Mouse (Mus musculus) adrenal gland, adult 8-10 months (tissue): ENCODE data around the gene Tlx2. TPM values are rescaled to one million over a fixed set of nuclear protein-coding genes. Genes with fewer than 3 reads are reported as not detected.

ENCODE experiments used
- DNase-seq: peaks from one replicate; pipeline ENCODE4 v3.0.0; 2022
- microRNA-seq, 2 experiments: library from miRNA; unstranded; fragments of <30 nt; microRNA quantifications; one replicate each; pipeline ENCODE4 v1.2.0; 2022
- total RNA-seq, 4 experiments: library from RNA; stranded (reverse); gene quantifications; 2 replicates each; pipeline ENCODE4 v1.2.4; 2022

The Tlx2 gene
- total RNA-seq, 4 experiments from 2014 or later, result 7.9 to 19.1 (median 13.3) TPM

DNA sequence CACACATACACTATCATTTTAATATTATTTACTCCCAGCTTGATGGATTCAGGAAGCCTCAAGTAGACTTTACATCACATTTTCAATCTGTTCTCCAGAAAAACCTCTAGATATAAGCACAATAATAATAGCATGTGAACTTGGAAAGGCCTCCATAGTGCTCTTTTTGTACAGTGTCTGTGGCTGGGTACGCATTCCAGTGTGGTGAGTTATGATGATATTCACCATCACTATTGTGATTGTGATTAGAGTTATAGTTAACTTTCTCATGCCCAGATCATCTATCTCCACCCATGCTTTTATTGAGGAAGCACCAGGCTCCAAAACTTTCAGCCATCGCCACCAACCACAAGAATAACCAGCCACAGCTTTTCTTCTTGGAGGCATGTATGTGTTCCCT lies 46.3 kb downstream of the Tlx2 start:
- DNase-seq, result no peak

DNA sequence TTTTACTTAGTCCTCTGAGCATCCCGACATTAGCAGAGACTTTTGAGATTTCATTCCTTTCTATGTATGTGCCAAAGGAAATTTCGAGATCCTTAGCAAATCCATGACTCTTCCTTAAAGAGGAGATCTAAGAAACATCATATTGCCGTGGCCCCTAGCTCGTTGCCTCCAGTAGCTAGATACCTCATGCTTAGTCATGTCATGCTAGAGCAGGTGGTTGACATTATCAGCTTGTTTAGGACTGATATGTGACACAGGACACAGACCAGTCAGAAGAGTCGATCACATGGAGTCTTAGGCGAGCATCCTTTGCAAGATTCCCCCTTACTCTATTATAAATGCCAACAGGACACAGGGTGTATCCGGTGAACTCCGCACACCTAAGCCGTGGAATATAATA lies 47.1 kb downstream of the Tlx2 start:
- DNase-seq, result no peak

DNA sequence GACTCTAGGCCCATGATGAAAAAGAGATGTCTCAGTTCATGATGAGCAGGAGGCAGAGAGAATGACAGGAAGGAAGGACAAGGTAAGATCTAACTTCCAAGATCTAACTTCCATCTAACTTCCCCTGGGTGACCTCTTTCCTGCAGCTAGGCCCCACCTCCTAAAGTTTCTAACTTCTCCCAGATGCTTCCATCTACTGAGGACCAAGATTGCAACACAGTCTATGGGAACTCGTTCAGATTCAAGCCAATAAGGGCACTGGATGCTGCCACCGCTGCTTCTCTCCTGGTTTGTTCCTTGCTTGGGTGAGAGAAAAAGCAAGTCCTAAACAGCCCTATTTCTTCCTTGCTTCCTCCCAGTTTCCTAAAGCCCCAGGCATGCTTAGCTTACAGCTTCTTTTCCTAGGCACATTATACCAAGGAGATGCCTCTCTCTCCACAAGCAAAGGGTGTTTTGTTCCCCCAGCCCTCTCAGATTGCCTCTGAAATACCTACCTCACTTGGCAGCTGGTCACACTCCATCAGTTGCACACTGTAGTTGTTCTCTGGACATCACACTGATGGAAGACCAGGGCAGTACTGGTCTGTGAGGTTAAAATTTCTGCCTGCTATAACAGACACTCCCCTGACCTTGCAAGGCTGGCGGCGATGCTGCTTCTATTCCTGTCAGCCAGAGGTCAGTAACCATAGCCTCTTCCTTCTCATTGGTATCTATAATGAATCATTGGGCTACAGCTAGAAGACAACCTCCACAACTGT lies 49.1 kb downstream of the Tlx2 start:
- DNase-seq, result no peak

DNA sequence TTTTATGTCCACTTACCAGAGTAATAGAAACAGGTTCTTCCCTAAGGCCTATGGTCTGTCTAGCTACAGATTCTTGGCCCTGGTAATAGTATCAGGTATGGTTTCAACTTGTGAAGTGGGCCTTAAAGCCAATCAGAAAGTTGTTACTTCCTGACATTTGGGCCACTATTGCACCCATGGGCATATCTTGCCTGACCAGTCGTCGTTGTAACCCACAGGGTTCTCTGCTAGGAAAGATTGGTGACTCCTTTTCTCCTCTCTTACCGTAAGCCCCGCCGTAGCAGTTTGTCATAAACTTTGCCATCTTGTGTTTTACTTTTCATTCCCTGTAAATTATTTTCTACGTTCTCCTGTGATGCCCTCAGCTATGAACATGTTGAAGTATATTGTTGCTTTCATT lies 50.0 kb downstream of the Tlx2 start:
- no peak for DNase-seq

DNA sequence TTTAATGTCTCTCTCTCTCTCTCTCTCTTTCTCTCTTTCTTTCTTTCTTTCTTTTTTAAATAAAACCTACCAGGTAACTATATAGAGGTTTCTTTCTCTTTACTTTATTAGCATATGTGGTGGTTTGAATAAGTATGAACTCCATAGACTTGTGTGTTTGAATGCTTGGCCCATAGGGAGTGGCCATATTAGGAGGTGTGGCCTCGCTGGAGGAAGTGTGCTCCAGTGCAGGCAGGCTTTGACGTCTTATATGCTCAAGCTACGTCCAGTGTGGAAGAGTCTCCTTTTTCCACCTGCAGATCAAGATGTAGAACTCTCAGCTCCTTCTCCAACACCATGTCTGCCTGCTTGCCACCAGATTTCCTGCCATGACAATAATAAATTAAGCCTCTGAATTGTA lies 51.0 kb downstream of the Tlx2 start:
- DNase-seq, result no peak

Small RNA genes within 50 kb of the gene (microRNA-seq; reads per million reads assigned to microRNA genes)
- gene Mir3470a, result 0 reads per million in 2 experiments
- gene Mir7040, result 0 to 0.17 reads per million in 2 experiments

Other genes with a start within 250 kb of the Tlx2 start
- gene Sema4f, start 130.5 kb downstream of the Tlx2 start, total RNA-seq, result 1 to 10 TPM in 3 of 4 experiments, under 1 TPM in 1; 0.96 to 2.5 (median 1.4) TPM
- not detected for gene M1ap, start 123.4 kb downstream of the Tlx2 start, total RNA-seq
- 10 to 100 TPM; 12.7 to 13.8 (median 13.4) TPM for gene Dok1, start 36.8 kb downstream of the Tlx2 start, total RNA-seq
- 1 to 10 TPM; 2.2 to 4.8 (median 4.1) TPM for gene Loxl3, start 36.1 kb downstream of the Tlx2 start, total RNA-seq
- 100 to 1,000 TPM; 184 to 207 (median 192) TPM for gene Aup1, start 15.8 kb downstream of the Tlx2 start, total RNA-seq
- 10 to 100 TPM; 50.7 to 69.4 (median 61.0) TPM for gene Htra2, start 15.0 kb downstream of the Tlx2 start, total RNA-seq
- gene Dqx1, start 12.4 kb downstream of the Tlx2 start, total RNA-seq, result 1 to 10 TPM; 2.6 to 6.3 (median 4.1) TPM
- gene Pcgf1, start 7.6 kb upstream of the Tlx2 start, total RNA-seq, result 10 to 100 TPM; 50.4 to 79.1 (median 66.0) TPM
- 10 to 100 TPM; 16.7 to 24.9 (median 19.6) TPM for gene Lbx2, start 16.1 kb upstream of the Tlx2 start, total RNA-seq
- gene Ccdc142, start 31.3 kb upstream of the Tlx2 start, total RNA-seq, result 10 to 100 TPM in 2 of 4 experiments, 1 to 10 TPM in 2; 5.3 to 14.2 (median 9.7) TPM
- 10 to 100 TPM in 2 of 4 experiments, 1 to 10 TPM in 2; 5.9 to 14.3 (median 10.1) TPM for gene Gm42688, start 31.3 kb upstream of the Tlx2 start, total RNA-seq
- gene Mrpl53, start 38.7 kb upstream of the Tlx2 start, total RNA-seq, result 100 to 1,000 TPM in 1 of 4 experiments, 10 to 100 TPM in 3; 81.6 to 113 (median 89.5) TPM
- gene Mogs, start 45.2 kb upstream of the Tlx2 start, total RNA-seq, result 10 to 100 TPM; 45.9 to 91.9 (median 62.8) TPM
- 100 to 1,000 TPM; 100 to 106 (median 105) TPM for gene Wbp1, start 51.3 kb upstream of the Tlx2 start, total RNA-seq
- gene Ino80b, start 55.1 kb upstream of the Tlx2 start, total RNA-seq, result 10 to 100 TPM; 24.9 to 32.3 (median 28.0) TPM
- 10 to 100 TPM; 16.4 to 34.0 (median 19.9) TPM for gene Rtkn, start 65.2 kb upstream of the Tlx2 start, total RNA-seq
- 1 to 10 TPM; 3.2 to 6.3 (median 5.3) TPM for gene Wdr54, start 86.1 kb upstream of the Tlx2 start, total RNA-seq
- gene 1700003E16Rik, start 86.1 kb upstream of the Tlx2 start, total RNA-seq, result 1 to 10 TPM; 1.2 to 2.6 (median 1.9) TPM
- 100 to 1,000 TPM; 145 to 192 (median 162) TPM for gene Dctn1, start 95.6 kb upstream of the Tlx2 start, total RNA-seq
- under 1 TPM; 0.05 to 0.09 (median 0.08) TPM for gene Slc4a5, start 149.5 kb upstream of the Tlx2 start, total RNA-seq